Mouse (Mus musculus): Measurements from ENCODE around the gene Plgrkt. TPM values are rescaled to one million over a fixed set of nuclear protein-coding genes. Genes with fewer than 3 reads are reported as not detected.

Plgrkt gene
- polyA plus RNA-seq (2014; fragmentation: Illumina TruSeq; extraction: RNeasy Lipid Tissue Mini Kit (QIAGEN cat#74804); ENCODE audit: insufficient read depth, low read depth, low replicate concordance): 43.1 TPM

GRCm38 (mm10) chr19:29366969-29367622 is at the start of gene Plgrkt, which contains the start of gene Cd274:
Gene Plgrkt, minus strand, starts transcription at chr19:29367390.
Gene Cd274, plus strand, starts transcription at chr19:29367455.

GRCm38 (mm10) chr19:29410619-29411018 is 43.4 kb upstream of the Plgrkt start, which contains the start of gene Pdcd1lg2:
Gene Pdcd1lg2, plus strand, starts transcription at chr19:29410919.

DNA sequence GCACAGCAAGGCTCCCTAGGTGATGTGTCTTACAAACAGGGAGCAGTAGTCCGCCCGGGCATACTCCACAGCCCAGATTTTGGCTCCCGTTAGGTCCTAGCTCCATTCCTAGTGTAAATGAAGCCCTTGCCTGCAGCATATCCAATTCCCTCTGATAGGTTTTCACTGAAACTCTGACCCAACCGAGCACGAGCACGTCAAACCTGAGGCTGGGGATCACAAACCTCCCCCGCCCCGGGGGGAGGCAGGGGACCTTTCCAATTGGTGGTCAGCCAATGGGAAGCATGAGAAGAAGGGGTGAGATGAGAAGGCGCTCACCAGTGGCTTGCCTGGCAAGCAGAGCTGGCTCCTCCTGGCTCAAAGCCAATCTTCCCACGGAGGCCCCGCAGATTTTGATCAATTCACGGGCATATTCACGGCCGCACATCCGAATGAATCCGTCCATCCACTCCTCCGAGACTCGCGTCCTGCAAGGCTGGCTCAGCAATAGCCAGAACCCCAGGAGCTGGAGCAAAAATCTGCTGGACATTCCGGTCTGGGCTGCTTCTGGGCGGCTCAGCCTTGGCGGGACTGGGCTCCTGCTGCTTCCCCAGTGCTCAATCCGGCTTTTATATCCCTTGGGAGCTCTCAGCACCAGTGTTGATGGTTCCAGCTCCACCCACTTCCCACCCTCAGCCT is 33.0 kb downstream of the Plgrkt start, which contains the start of gene Rln1:
Rln1 (minus strand) TSS at position 603 of the 678 bp plus-strand sequence.

GRCm38 (mm10) chr19:29325053-29325851 is 41.9 kb downstream of the Plgrkt start, which contains the start of gene Insl6:
Gene Insl6, minus strand, starts transcription at chr19:29325356.

Other genes with a start within 250 kb of the Plgrkt start
- gene Jak2, start 115.6 kb downstream of the Plgrkt start, polyA plus RNA-seq (2014; fragmentation: Illumina TruSeq; extraction: RNeasy Lipid Tissue Mini Kit (QIAGEN cat#74804); ENCODE audit: insufficient read depth, low read depth, low replicate concordance): 14.0 TPM
- gene Insl6, start 42.0 kb downstream of the Plgrkt start, polyA plus RNA-seq (2014; fragmentation: Illumina TruSeq; extraction: RNeasy Lipid Tissue Mini Kit (QIAGEN cat#74804); ENCODE audit: insufficient read depth, low read depth, low replicate concordance): 1.0 TPM
- not detected for gene Rln1, start 32.7 kb downstream of the Plgrkt start, polyA plus RNA-seq (2014; fragmentation: Illumina TruSeq; extraction: RNeasy Lipid Tissue Mini Kit (QIAGEN cat#74804); ENCODE audit: insufficient read depth, low read depth, low replicate concordance)
- gene Cd274, start 65 bp upstream of the Plgrkt start, polyA plus RNA-seq (2014; fragmentation: Illumina TruSeq; extraction: RNeasy Lipid Tissue Mini Kit (QIAGEN cat#74804); ENCODE audit: insufficient read depth, low read depth, low replicate concordance): 4.9 TPM
- 0.51 TPM for gene Pdcd1lg2, start 43.5 kb upstream of the Plgrkt start, polyA plus RNA-seq (2014; fragmentation: Illumina TruSeq; extraction: RNeasy Lipid Tissue Mini Kit (QIAGEN cat#74804); ENCODE audit: insufficient read depth, low read depth, low replicate concordance)
- gene Ric1, start 154.9 kb upstream of the Plgrkt start, polyA plus RNA-seq (2014; fragmentation: Illumina TruSeq; extraction: RNeasy Lipid Tissue Mini Kit (QIAGEN cat#74804); ENCODE audit: insufficient read depth, low read depth, low replicate concordance): 8.2 TPM

Data from lung, adult 10 weeks (tissue).